Mouse (Mus musculus) cerebellum, adult (tissue): ENCODE data around the gene H2-Aa.
A peak's percentile ranks its signal among the peaks of the same experiment; 100 is the strongest.
"Not testable (repeated sequence)": the region's sequence is repeated elsewhere in the genome, so short reads cannot be mapped to it uniquely, and the experiment has no call there.

Source experiments
- ATAC-seq: cut with Nextera tagmentation; 2 replicates; pipeline ENCODE4 v1.9.2; 2017; ENCODE audit warnings: mild to moderate bottlenecking, moderate library complexity, mixed read lengths; ENCODE audit not compliant: insufficient number of reproducible peaks, low FRiP score, low TSS enrichment

H2-Aa gene

DNA sequence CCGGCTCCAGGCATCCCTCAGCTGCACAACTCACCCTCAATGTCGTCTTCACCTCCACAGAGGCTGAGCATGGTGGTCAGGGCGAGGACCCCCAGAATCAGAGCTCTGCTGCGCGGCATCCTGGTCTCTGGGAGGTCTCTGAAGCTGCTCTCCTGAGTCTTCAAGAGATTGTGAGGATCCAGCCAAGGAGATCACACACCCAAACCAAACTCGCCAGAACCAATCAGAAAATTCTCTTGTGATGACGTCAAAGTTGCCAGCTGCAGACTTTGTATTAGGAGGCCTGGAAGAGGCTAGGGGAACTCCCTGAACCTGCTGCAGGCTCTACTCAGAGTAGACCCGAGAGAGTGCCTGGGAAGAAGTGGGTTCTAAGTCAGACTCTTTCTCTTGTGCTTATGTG, at the start of gene H2-Aa:
TSS of gene H2-Aa (minus strand) at position 176 of the 400 bp plus-strand sequence.
- no peak for ATAC-seq

DNA sequence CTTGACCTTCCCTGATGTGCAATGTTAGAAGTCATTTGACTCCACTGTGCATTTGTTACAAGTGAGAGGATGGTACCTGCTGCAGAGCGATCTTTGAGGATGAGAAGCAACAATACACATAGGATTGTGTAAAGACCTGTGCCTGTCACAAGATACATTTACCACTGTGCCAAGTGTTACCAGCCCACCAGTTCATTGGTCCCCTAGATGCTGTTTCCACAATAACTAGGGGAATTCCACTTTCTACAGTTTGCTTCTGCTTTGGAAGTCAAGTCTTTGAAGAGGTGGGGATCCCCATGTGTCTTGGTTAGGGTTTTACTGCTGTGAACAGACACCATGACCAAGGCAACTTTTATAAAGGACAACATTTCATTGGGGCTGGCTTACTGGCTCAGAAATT, 43.6 kb upstream of the H2-Aa start:
- ATAC-seq = no peak

DNA sequence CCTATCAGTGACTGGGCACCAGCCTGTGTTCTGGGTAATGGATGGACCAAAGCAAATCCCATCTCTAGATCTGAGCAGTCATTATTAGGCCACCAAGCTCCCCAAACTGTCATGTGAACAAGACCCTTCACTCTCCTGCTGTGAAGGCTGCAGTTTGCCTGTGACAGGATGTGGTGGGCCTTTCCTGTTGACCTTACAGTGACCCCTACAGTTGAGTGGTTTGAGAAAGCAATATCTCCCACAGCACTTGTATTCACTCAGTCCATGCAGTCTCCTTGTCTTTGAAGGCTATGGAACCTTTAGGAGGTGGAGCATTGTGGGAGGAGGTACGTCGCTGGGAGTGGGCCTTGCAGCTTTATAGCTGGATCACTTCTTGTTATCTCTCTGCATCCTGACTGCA, 42.2 kb upstream of the H2-Aa start:
- no peak for ATAC-seq

DNA sequence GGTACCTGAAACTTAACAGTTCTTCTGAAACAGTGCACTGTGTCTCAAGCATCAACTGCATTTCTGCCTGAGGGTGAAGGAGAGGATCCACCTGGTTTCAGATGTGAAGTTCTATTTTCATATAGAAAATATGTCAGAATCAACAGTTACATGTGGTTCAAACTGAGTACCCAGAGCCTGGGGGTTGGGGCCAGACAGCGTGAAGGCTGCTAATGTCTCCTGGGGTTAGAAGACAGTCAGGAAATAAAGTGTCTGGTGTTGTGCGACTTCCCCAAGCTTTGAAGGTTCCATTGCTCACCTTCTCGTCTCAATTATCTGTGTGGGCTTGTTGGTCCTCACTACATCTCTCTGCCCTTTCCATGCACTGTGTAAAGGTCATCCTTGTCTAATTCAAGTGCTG, 38.8 kb upstream of the H2-Aa start:
- ATAC-seq = no peak

DNA sequence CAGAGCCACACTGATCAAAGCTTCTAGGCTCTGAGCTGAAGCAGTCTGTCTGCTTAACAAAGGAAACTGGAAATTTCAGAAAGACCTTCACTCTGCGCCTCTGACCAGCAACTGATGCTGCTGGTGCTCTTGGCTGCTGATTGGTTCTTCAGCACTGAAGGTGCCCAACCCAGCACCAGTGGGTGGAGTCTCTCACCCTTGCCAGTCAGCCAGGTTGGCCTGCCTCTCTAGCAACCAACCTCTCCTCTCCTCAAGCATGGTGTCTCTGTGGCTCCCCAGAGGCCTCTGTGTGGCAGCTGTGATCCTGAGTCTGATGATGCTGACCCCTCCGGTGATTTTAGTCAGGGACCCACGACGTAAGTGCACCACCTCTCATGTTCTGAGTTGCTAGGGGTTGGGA, 37.8 kb upstream of the H2-Aa start, which contains the start of gene H2-Eb2:
TSS of gene H2-Eb2 (plus strand) at position 230 of the 400 bp plus-strand sequence.
- no peak for ATAC-seq

DNA sequence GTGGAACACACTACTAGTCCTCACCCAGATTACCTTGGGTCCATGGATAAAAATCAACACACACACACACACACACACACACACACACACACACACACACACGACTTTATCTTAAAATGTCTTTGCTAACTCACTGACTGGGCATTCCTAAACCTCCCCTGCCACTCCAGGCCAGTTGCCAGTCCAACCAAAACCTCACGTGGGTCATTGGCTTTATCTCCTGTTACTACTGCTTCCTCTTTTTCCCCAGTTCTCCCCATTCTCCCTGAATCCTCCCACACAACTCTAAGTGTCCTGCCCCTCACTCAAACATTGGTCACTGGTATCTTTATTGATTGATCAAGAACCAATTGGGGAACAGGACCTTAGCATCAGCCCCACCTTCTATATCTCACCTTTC, 29.7 kb upstream of the H2-Aa start:
- no peak for ATAC-seq

DNA sequence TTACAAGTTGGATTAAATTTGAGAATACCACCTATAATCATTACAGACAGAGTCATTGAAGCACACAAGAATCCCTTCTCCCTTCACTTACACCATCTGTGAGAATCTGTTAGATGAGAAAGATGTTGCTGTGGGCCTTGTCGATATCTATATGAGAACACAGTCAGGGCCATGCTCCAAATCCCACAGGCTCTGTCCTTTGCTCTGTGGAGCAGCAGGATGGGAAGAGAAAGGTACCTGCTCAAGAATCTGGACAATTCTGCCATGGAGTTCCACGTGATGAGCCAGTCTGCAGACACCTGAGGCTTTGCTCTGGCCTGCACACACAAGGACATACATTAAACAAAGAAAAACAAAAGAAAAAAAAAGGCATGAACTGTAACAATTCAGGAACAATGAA, 29.1 kb upstream of the H2-Aa start:
- ATAC-seq = no peak

DNA sequence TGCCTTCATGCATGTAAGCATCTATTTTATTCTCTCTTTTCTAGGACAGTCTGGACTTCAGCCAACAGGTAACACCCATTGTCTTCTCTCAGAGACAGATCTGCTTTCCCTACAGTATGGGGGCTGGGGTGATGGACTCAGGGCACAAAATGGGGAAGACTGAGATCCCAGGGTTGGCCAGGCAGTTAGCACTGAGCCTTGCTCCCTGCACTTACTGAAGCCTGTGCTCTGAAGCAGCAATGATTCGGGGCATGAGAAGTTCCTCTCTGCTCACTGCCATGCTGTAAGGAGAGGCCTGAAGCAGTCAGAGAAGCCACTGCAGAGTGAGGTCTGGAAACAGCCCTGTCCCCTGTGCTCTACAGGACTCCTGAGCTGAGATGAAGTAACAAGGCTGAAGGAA, 27.9 kb upstream of the H2-Aa start:
- ATAC-seq = no peak

DNA sequence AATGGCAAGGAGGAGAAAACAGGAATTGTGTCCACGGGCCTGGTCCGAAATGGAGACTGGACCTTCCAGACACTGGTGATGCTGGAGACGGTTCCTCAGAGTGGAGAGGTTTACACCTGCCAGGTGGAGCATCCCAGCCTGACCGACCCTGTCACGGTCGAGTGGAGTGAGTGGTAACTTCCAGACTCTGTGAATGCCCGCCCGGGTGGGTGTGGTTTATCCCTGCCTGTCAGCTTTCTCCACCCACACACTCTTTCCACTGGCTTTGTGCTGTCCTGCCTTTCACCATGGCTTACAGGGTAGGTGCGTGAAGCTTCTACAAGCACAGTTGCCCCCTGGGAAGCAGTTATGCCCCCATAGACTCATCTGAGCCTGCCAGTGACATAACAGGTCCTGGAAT, 26.7 kb upstream of the H2-Aa start:
- no peak for ATAC-seq

DNA sequence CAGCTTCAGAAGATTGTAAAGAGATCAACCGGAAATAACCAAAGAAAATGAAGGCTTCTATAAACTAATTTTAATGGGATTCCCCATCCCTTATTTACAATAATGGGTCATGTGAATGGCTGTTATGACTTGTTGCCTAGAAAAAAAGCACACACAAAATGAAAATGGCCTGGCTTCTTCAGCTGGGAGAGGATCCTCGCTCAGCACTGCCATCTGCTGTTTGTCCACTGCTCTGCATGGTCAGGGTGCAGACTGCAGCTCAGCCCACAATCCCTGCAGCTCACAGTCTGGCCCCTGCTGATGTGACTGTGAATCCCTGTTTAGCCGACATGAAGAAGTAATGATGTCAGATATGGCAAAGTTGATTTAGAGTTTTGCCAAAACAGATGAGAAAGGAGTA, 25.8 kb upstream of the H2-Aa start:
- 0 out of 2 replicates have a peak, but pooled peaks have one; percentile 20 for ATAC-seq

DNA sequence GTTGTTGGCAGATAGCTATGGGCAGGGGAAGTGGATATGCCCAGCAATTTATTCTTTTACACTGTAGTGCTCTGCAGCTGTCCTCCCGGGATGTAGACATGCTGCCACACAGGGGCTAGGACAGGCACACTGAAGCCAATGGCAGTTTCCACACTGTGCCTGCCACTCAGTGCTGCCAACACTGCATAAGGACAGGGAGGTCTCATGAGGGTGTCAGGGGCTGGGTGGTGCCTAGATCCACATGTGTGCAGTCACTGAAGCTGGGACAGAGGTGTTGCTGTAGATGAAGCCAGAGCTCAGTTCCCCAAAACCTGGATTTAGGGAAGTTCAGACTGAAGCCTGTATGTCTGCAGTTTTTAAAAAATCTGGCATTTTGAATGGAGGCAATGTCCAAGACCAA, 24.6 kb upstream of the H2-Aa start:
- no peak for ATAC-seq

DNA sequence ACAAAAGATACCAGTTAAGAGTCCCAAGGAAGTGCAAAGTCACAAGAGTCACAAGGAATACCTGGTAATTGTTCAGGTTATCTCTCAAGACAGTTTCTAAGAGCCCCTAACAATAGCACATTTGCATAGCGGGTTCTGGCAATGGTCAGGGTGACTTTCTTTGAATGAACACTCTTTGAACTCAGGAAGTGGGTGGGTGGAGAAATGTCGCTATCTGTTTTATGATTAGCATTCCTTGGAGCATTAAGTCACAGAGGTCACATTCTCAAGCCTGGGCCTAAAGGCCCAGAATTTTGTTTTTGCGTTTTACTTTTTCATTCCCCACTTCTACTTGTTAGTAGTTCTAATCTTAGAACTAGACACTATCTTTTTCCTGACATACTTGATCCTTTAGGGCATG, 22.9 kb upstream of the H2-Aa start:
- not testable (repeated sequence) for ATAC-seq

DNA sequence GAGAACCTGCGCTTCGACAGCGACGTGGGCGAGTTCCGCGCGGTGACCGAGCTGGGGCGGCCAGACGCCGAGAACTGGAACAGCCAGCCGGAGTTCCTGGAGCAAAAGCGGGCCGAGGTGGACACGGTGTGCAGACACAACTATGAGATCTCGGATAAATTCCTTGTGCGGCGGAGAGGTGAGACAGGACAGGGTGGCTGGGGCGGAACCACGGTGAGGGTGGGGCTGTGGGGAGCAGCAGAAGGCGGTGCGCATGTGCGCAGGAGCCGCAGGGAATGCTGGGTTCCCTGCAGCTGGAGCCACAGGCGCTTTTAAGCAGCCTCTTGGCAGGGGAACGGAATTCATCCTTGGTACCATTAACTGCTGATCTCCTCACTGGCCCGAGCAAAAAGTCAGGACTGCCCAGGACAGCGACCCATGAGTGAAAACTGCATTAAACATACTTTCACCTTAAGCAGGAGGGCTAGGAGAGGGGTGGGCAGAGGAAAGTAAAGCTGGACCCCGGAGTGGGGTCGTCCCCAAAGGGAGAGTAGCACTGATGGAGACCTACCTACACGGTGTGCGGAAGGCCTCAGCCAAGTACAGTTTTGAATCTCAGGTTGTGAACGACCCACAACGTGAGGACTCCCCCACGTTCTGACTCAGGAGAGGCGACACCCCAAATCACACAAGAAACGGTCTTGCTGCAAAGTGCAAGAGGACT, 22.2 kb upstream of the H2-Aa start:
- peak; percentile 66; the same call in 1 of the 2 replicates for ATAC-seq

DNA sequence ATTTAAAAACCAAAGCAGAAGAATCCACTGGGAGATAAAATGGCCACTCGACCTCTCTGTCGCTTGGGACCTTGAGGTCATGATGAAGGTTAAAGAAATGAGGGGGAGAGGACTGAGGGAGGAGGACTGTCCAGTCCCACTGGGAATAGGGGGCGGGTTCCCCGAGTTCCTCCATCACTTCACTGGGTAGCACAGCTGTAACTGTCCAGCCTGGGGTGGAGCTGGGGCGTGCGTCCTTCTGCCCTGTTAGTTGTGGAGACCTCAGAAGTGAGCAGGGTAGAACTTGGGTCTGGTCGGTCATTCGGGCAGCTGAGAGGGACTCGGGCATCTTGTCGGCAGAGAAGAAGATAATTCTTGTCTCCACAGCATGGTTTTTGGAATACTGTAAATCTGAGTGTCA, 21.6 kb upstream of the H2-Aa start:
- no peak for ATAC-seq

DNA sequence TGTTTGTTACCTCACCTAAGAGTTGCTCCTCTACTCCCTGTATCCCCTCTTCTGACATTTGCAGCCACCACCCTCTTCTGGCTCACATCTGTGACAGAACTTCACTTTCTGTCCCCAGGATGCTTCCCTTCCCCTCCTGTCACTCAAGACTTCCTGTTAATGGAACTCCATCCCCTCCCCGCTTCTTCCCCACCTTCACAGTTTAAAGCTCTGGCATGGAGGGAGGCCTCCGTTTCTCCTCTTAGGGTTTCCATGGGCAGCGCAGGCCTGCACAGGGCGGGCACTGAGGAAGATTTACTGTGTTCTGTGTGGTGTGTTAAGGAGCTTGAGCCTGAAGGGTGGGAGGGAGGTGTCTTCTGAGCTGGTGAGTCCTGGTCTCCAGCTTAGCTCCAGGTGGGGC, 20.5 kb upstream of the H2-Aa start:
- ATAC-seq = no peak

DNA sequence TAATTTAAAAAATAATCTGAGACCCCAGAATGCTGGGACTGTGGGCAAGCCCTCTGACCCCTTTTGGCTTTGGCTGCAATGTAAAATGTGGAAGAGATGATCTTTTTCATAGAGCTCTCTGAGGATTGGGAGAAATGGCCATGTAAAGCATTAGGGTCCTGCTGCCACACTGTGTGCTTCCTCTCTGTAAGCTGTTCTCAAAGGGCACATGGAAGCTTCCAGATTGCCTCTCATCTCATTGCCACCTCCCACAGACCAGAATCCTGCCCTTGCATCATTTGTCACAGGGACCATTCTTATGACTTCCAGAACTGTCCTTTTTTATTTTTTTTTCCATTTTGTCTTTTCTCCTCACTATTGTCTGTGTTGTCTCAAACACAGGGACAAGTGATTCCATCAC, 19.6 kb upstream of the H2-Aa start:
- no peak for ATAC-seq

DNA sequence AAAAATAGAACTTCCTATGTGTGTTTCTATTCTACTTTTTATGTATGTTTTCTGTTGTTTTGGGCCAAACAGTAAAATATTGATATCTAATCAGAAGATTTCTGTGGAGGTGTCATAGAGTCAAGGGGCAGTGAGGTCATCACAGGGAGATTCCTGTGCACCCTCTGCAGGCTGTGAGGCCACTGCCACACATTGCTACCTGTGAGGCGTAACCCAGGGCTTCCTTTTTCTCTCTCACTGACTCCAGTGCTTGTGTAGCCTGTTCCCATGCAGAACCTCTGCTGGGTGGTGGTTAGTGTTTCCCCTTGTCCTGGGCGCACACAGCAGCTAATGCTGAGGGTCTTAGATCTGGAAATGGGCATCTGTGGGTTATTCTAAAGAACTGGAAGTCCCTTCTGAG, 18.8 kb upstream of the H2-Aa start:
- ATAC-seq = no peak

DNA sequence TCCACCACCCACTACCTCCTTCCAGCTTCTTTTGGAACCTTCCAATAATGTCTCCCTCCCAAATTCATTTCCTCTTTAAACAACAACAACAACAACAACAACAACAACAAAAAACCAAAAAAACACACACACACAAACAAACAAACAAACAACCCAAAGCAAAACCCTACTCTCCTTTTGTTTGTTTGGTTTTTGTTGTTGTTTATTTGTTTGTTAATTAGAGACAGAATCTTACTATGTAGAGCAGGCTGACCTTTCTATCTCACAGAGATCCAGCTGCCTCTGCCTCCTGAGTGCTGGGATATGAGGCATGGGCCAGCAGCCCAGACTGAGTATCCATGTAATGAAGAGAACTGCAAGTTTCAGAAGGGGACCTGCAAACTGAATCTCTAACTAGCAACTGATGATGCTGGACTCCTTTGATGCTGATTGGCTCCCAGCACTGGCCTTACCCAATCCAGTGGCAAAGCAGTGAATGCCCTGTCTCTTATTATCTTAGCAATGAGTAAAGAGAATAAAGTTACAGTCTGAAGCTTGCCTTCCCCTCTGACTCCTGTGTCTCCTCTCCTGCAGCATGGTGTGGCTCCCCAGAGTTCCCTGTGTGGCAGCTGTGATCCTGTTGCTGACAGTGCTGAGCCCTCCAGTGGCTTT, 17.9 kb upstream of the H2-Aa start, which contains the start of gene H2-Eb1:
TSS of gene H2-Eb1 (plus strand) at position 488 of the 651 bp plus-strand sequence.
- ATAC-seq = no peak

DNA sequence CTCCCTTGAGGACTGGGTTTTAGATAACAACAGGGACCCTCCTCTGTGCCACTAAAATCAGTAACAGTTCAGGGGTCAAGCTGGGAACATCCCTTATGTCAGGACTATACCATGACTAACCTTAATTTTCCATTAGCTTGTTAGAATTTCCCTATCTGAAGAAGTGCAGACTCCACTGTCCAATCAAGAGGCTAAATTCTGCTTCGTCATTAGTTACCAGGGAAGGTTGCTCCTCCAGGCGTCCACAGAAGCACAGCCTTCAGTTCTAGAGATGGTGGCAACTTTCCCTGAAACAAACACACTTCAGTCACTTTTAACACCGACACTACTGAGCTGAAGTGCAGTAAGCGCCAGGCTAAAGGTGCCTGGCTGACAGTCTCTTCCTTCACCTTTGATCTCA, 17.1 kb upstream of the H2-Aa start:
- no peak for ATAC-seq

DNA sequence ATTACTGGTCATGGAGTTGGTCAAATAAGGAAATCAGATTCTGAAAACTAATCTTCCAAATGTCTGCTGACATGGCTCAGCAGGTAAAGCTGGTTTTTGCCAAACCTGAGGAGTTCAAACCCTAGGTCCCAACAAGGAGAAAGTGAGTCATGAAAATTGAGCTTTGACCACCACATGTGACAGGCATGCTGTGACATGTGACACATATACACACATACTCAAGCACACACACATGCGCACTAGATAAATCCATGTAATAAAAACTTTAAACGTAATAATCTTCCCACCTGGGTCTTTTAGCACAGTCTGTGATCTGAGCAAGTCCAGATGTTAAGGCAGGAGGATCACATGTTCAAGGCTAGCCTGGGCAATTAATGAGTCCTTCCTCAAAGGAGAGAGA, 16.2 kb upstream of the H2-Aa start:
- no peak for ATAC-seq

DNA sequence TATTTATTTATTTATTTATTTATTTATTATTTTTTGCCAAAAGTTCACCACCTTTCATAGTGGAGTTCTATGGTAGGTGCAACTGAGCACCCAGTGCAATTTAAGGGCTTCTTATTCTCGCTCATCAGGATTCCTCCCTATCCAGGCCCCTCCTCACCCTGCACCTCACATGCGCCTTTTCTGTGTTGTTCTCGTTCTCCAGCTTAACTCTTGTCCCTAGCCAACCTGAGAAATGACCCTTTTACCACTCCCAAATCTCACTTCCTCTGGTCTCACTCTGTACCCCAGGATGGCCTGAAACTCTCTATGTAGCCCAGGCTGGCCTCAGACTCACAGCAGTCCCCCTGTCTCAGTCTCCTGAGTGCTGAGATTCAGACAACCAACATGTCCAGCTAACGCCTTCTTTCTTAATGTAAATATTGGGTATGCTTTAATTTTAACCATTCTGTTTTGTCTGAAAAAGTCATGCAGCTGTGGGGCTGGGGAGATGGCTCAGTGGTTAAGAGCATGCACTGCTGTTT, 14.1 kb upstream of the H2-Aa start:
- ATAC-seq = no peak
